Mouse (Mus musculus) stomach, embryonic 16.5 days (tissue): ENCODE measurements around the gene Rps6kl1. TPM values are rescaled to one million over a fixed set of nuclear protein-coding genes. Genes with fewer than 3 reads are reported as not detected.
A peak's percentile ranks its signal among the peaks of the same experiment; 100 is the strongest.

Experiments used
- ATAC-seq: fragments of 200-750 bp; cut with Nextera tagmentation; 2 replicates; pipeline ENCODE4 v1.8.0; 2017; ENCODE audit warnings: moderate number of reproducible peaks, moderate TSS enrichment; ENCODE audit not compliant: insufficient read depth, low FRiP score
- H3K27ac ChIP-seq: fragments of 300-500 bp; sonication (generic); 2 replicates; pipeline ENCODE4 v1.5.1; 2014; ENCODE audit warnings: low read length
- H3K27me3 ChIP-seq: fragments of 300-500 bp; sonication (generic); 2 replicates; pipeline ENCODE4 v1.6.1; 2014; ENCODE audit warnings: low read length, control low read depth, mixed read lengths; ENCODE audit not compliant: control insufficient read depth, insufficient read depth
- H3K36me3 ChIP-seq: fragments of 300-500 bp; sonication (generic); 2 replicates; pipeline ENCODE4 v1.6.1; 2014; ENCODE audit warnings: low read length; ENCODE audit not compliant: control insufficient read depth, insufficient read depth
- H3K4me1 ChIP-seq: fragments of 300-500 bp; sonication (generic); 2 replicates; pipeline ENCODE4 v1.6.1; 2014; ENCODE audit warnings: low read length, control low read depth, mixed read lengths; ENCODE audit not compliant: control insufficient read depth, insufficient read depth
- H3K4me2 ChIP-seq: fragments of 300-500 bp; sonication (generic); 2 replicates; pipeline ENCODE4 v1.6.1; 2014; ENCODE audit warnings: low read depth, low read length, mixed read lengths
- H3K4me3 ChIP-seq: fragments of 300-500 bp; sonication (generic); replicated peaks from 2 replicates; pipeline ENCODE4 v1.5.1; 2014; ENCODE audit warnings: mild to moderate bottlenecking, low read length
- H3K9ac ChIP-seq: fragments of 300-500 bp; sonication (generic); 2 replicates; pipeline ENCODE4 v1.6.1; 2014; ENCODE audit warnings: low read length
- H3K9me3 ChIP-seq: fragments of 300-500 bp; sonication (generic); replicated peaks from 2 replicates; pipeline ENCODE4 v1.6.1; 2016; ENCODE audit warnings: low read length, control low read depth; ENCODE audit not compliant: control insufficient read depth
- WGBS: fragments of 180-500 bp; shearing (Covaris S2); extraction: QIAGEN DNeasy Blood & Tissue Kit; methylation state at CpG from one replicate; pipeline ENCODE4 v1.1.7; 2014; 5-methylcytosine and 5-hydroxymethylcytosine counted together
- polyA plus RNA-seq: library from polyadenylated mRNA; unstranded; fragments of >200 nt; fragmentation: Nextera tagmentation; extraction: Ambion mirVana; gene quantifications from 2 replicates; pipeline ENCODE4 v1.2.1, GENCODE M21; 2015

Gene Rps6kl1
- polyA plus RNA-seq, 1 experiment from 2014 or later, result 1.8 TPM

GRCm38 (mm10) chr12:85169117-85169858 is 18.2 kb upstream of the Rps6kl1 start:
- Histone ChIP-seq H3K4me3 (peak overlapping the region; percentile 7; the same call in 1 of the 2 replicates), H3K27me3 (no peaks in the 10 kb centered on the region), H3K4me1 (peaks cover 9% of the 10 kb centered on the region), H3K36me3 (no peaks in the 10 kb centered on the region), H3K9me3 (no peaks in the 10 kb centered on the region), H3K27ac (no peak overlapping the region), H3K4me2 (peak overlapping the region; percentile 28; the same call in 1 of the 2 replicates), H3K9ac (peak overlapping the region; percentile 22; the same call in 1 of the 2 replicates)
- 29% methylated on average over 27 of the region's 27 CpGs for WGBS
- ATAC-seq, result peak; percentile 64; the same call in 1 of the 2 replicates

- H3K9me3 ChIP-seq, result no peaks in the 10 kb centered on the region
- H3K36me3 ChIP-seq, result no peaks in the 10 kb centered on the region
- no peaks in the 10 kb centered on the region for H3K27me3 ChIP-seq
- no peak overlapping the region for H3K4me3 ChIP-seq
- WGBS, result 81% methylated on average over 9 of the region's 9 CpGs
- H3K9ac ChIP-seq, result no peak overlapping the region
- H3K4me2 ChIP-seq, result no peak overlapping the region
- ATAC-seq, result no peak
- no peaks in the 10 kb centered on the region for H3K4me1 ChIP-seq
- no peak overlapping the region for H3K27ac ChIP-seq
Observed at GRCm38 (mm10) chr12:85166631-85167030, 15.6 kb upstream of the Rps6kl1 start.

- Histone ChIP-seq H3K9me3 (no peaks in the 10 kb centered on the region), H3K9ac (no peak overlapping the region), H3K4me2 (no peak overlapping the region), H3K27ac (no peak overlapping the region), H3K4me1 (no peaks in the 10 kb centered on the region), H3K36me3 (no peaks in the 10 kb centered on the region), H3K4me3 (no peak overlapping the region), H3K27me3 (no peaks in the 10 kb centered on the region)
- no peak for ATAC-seq
- WGBS, result 70% methylated on average over 5 of the region's 5 CpGs
Observed at GRCm38 (mm10) chr12:85164996-85165395, 13.9 kb upstream of the Rps6kl1 start.

GRCm38 (mm10) chr12:85159592-85159991 is 8.5 kb upstream of the Rps6kl1 start:
- Histone ChIP-seq H3K27me3 (no peaks in the 10 kb centered on the region), H3K27ac (no peak overlapping the region; the same call in 1 of the 2 replicates), H3K36me3 (no peaks in the 10 kb centered on the region), H3K9me3 (no peaks in the 10 kb centered on the region), H3K4me3 (no peak overlapping the region), H3K4me2 (no peak overlapping the region), H3K4me1 (peaks cover 5% of the 10 kb centered on the region; the same call in 1 of the 2 replicates), H3K9ac (no peak overlapping the region)
- no peak for ATAC-seq
- WGBS, result 62% methylated on average over 5 of the region's 5 CpGs

- Histone ChIP-seq H3K9me3 (no peaks in the 10 kb centered on the region), H3K27ac (no peak overlapping the region), H3K4me3 (no peak overlapping the region), H3K4me1 (peaks cover 5% of the 10 kb centered on the region; the same call in 1 of the 2 replicates), H3K9ac (no peak overlapping the region), H3K27me3 (no peaks in the 10 kb centered on the region), H3K4me2 (no peak overlapping the region), H3K36me3 (no peaks in the 10 kb centered on the region)
- 82% methylated on average over 8 of the region's 8 CpGs for WGBS
- no peak; the same call in 1 of the 2 replicates for ATAC-seq
Observed at GRCm38 (mm10) chr12:85158801-85159200, 7.7 kb upstream of the Rps6kl1 start.

- no peaks in the 10 kb centered on the region for H3K36me3 ChIP-seq
- H3K4me1 ChIP-seq, result peaks cover 5% of the 10 kb centered on the region; the same call in 1 of the 2 replicates
- H3K4me2 ChIP-seq, result no peak overlapping the region
- H3K9me3 ChIP-seq, result no peaks in the 10 kb centered on the region
- WGBS, result 86% methylated on average over 14 of the region's 14 CpGs
- H3K27me3 ChIP-seq, result no peaks in the 10 kb centered on the region
- H3K9ac ChIP-seq, result no peak overlapping the region
- H3K27ac ChIP-seq, result no peak overlapping the region
- ATAC-seq, result no peak
- no peak overlapping the region for H3K4me3 ChIP-seq
Observed at GRCm38 (mm10) chr12:85157797-85158460, 6.9 kb upstream of the Rps6kl1 start.

- no peak overlapping the region for H3K27ac ChIP-seq
- ATAC-seq, result no peak
- 22% methylated on average over 6 of the region's 6 CpGs for WGBS
Observed at GRCm38 (mm10) chr12:85156324-85156723, 5.3 kb upstream of the Rps6kl1 start.

GRCm38 (mm10) chr12:85153011-85153410 is 1.9 kb upstream of the Rps6kl1 start:
- no peak for ATAC-seq
- Histone ChIP-seq H3K27ac (no peak overlapping the region), H3K9me3 (no peaks in the 10 kb centered on the region), H3K4me3 (no peak overlapping the region), H3K4me1 (peaks cover 12% of the 10 kb centered on the region), H3K36me3 (no peaks in the 10 kb centered on the region), H3K27me3 (peaks cover 15% of the 10 kb centered on the region), H3K9ac (no peak overlapping the region), H3K4me2 (no peak overlapping the region)
- WGBS, result 63% methylated on average over 3 of the region's 3 CpGs

More at GRCm38 (mm10) chr12:85156324-85156723, 5.3 kb upstream of the Rps6kl1 start:
- Histone ChIP-seq H3K9me3 (no peaks in the 10 kb centered on the region), H3K4me3 (no peak overlapping the region), H3K27me3 (peaks cover 5% of the 10 kb centered on the region), H3K4me1 (peaks cover 9% of the 10 kb centered on the region), H3K36me3 (no peaks in the 10 kb centered on the region), H3K9ac (no peak overlapping the region), H3K4me2 (no peak overlapping the region)

- Histone ChIP-seq H3K9me3 (no peaks in the 10 kb centered on the region), H3K36me3 (no peaks in the 10 kb centered on the region), H3K27ac (no peak overlapping the region), H3K4me3 (peak overlapping the region; percentile 26), H3K9ac (peak overlapping the region; percentile 39), H3K27me3 (peaks cover 15% of the 10 kb centered on the region), H3K4me2 (peak overlapping the region; percentile 44), H3K4me1 (peaks cover 16% of the 10 kb centered on the region)
- no peak for ATAC-seq
- 17% methylated on average over 20 of the region's 20 CpGs for WGBS
Observed at GRCm38 (mm10) chr12:85150321-85151001, 603 bp downstream of the Rps6kl1 start.
